Mouse (Mus musculus) Muller cell, postnatal 12 days (primary cell): ENCODE measurements at regions not wholly inside any gene's neighbourhood (a gene's known extent, or its start where the extent isn't known, plus 50 kb on each side); places are given as distances from the start of the nearest gene placed in this dataset.

ENCODE experiments used
- DNase-seq: peaks from one replicate; pipeline ENCODE4 v3.0.0-alpha.2; 2015; ENCODE audit errors: inconsistent ontology term

- no peak for DNase-seq
Measured at GRCm38 (mm10) chr15:28560035-28560434, 356.5 kb downstream of the Dnah5 start.

DNA sequence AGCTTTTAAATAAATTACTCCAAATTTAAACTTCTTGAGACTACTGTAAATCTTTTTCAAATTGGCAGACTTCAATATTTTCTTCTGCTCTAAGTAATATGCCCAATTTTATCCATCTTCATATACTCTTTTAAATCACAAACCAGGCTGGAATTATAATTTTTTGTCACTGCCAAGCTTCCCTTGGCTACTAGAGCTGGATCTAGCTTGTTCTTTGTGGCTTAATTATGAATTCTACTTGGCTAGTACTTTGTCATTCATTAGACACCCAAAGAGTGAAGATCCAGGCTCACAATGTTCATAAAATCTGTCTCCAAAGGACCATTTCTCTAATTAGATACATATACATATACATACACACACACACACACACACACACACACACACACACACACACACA is 391.7 kb downstream of the Dnah5 start:
- no peak for DNase-seq

- no peak for DNase-seq
Measured at GRCm38 (mm10) chr15:28595725-28596124, 392.2 kb downstream of the Dnah5 start.

DNA sequence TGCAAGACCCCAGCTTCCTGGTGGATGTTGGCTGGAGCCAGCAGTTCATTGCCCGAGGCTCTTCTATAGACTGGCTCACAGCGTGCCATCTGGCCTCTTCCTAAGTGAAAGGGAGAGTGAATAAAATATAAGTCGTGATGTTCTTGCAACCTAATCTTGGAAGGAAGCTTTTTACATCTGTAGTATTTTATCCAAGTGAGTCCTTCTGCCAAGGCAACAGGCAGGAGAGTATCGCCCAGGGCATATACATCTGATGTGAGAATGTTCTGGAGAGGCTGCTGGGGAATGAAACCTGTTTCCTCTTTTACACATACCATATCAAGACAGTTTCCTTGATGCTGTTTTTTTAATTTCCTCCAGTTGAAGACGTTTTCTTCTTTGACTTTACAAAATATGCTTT is 396.6 kb downstream of the Dnah5 start:
- DNase-seq = no peak

- DNase-seq = no peak
Measured at GRCm38 (mm10) chr15:28615662-28616061, 412.1 kb downstream of the Dnah5 start.

- DNase-seq = no peak
Measured at GRCm38 (mm10) chr15:28640349-28640748, 436.8 kb downstream of the Dnah5 start.

GRCm38 (mm10) chr15:28645122-28645521 is 441.6 kb downstream of the Dnah5 start:
- no peak for DNase-seq

- DNase-seq = peak; percentile 27
Measured at GRCm38 (mm10) chr15:28653996-28654395, 450.4 kb downstream of the Dnah5 start.

- no peak for DNase-seq
Measured at GRCm38 (mm10) chr15:28663847-28664602, 460.5 kb downstream of the Dnah5 start.
